18 mouse cellular contexts compared by ENCODE assay signal in the genomic region with DNA sequence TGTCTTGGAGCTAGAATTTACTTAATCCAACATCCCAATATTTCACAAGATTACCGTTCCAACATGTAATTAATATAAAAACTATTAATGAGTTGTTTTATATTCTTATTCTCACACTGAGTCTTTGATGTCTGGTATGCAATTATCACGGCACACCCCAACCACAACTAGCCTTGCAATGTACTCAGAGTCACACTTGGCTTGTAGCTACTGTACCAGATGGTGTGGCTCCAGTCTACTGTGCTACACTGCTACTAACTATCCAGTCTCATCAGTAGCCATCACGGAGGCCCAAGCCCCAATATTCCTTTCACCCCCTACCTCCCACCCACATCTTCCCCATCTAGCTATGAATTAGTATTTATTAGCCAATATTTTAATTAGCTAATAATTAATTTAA.
"Had no signal": no experiment of that assay in that cellular context is flagged by ENCODE, and none has a peak within 500 bp of the region (broad histone marks: within the 10 kb centered on the region; RNA-seq: fewer than 3 reads in every experiment).

No protein-coding gene starts in this region.

- H3K4me2 ChIP-seq: limb, embryonic 15.5 days; liver, embryonic 13.5 days; lung, embryonic 15.5 days; midbrain, embryonic 11.5 days; midbrain, embryonic 15.5 days; neural tube, embryonic 13.5 days had no signal

- H3K4me3 ChIP-seq: limb, embryonic 15.5 days; liver, embryonic 13.5 days; lung, embryonic 15.5 days; megakaryocyte, embryonic 14.5 days; midbrain, embryonic 15.5 days; neural tube, embryonic 13.5 days had no signal

- H3K36me3 ChIP-seq: limb, embryonic 15.5 days; liver, embryonic 13.5 days; lung, embryonic 15.5 days; midbrain, embryonic 15.5 days; neural tube, embryonic 13.5 days had no signal

- H3K27me3 ChIP-seq: limb, embryonic 15.5 days; liver, embryonic 13.5 days; midbrain, embryonic 15.5 days; neural tube, embryonic 13.5 days had no signal

- H3K27ac ChIP-seq: liver, embryonic 13.5 days; macrophage; midbrain, embryonic 15.5 days had no signal

- H3K9ac ChIP-seq: limb, embryonic 15.5 days; liver, embryonic 13.5 days; liver, postnatal 0 days; lung, embryonic 15.5 days; midbrain, embryonic 15.5 days had no signal

- DNase-seq: kidney, postnatal 36 days; layer of hippocampus, adult 9-11 months; layer of hippocampus, postnatal 36 days; liver, embryonic 13.5 days; liver, postnatal 0 days; lung, postnatal 14 days; retina, postnatal 1 day; right cerebral cortex, postnatal 4 days; spleen, adult 18-20 months; thymus, adult 18-20 months; thymus, postnatal 14 days had no signal

- H3K9me3 ChIP-seq: limb, embryonic 15.5 days; liver, embryonic 13.5 days; lung, embryonic 15.5 days; megakaryocyte, embryonic 14.5 days; midbrain, embryonic 15.5 days; neural tube, embryonic 13.5 days had no signal

- ATAC-seq: liver, postnatal 0 days; midbrain, embryonic 15.5 days had no signal
